Mouse (Mus musculus): ENCODE data around the gene 1700021F05Rik. TPM values are rescaled to one million over a fixed set of nuclear protein-coding genes. Genes with fewer than 3 reads are reported as not detected.

Gene 1700021F05Rik
- polyA plus RNA-seq, 1 experiment from 2014 or later: 74.3 TPM

DNA sequence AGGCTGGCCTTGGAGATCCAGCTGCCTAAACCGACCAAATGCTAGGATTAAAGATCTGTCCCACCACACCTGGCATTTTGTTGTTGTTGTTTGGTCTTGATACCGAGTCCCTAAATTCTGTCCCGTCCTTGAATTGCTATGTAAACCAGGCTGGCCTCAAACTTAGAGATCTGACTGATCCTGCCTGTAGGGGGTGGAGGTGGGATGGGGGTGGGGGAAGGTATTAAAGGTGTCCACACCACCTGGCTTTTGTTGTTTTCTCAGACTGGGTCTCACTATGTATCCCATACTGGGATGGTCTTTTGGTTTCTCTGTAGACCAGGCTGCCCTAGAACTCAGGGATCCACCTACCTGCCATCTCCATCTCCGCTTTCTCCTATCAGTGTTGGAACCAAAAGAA lies 59.6 kb downstream of the 1700021F05Rik start:
- H3K4me1 ChIP-seq (ENCODE audit: control insufficient read depth, insufficient read depth, low read length): peaks cover 27% of the 10 kb centered on the region
- ATAC-seq: no peak
- no peaks in the 10 kb centered on the region for H3K27me3 ChIP-seq (replicated peaks; ENCODE audit: control insufficient read depth, insufficient read depth, low read length)
- 40% methylated on average over 4 of the region's 4 CpGs for WGBS
- H3K27ac ChIP-seq (ENCODE audit: low read depth, low read length): no peak overlapping the region
- H3K9me3 ChIP-seq (replicated peaks; ENCODE audit: control insufficient read depth, low read length): no peaks in the 10 kb centered on the region
- DNase-seq (ENCODE audit: low spot score): no peak
- H3K4me2 ChIP-seq (ENCODE audit: low read length): peak overlapping the region; percentile 93; the same call in 1 of the 2 replicates
- H3K36me3 ChIP-seq (ENCODE audit: control insufficient read depth, insufficient read depth, low read length): no peaks in the 10 kb centered on the region
- no peak overlapping the region for H3K4me3 ChIP-seq (ENCODE audit: low read depth, low read length)
- no peak overlapping the region for H3K9ac ChIP-seq (ENCODE audit: low read length)

DNA sequence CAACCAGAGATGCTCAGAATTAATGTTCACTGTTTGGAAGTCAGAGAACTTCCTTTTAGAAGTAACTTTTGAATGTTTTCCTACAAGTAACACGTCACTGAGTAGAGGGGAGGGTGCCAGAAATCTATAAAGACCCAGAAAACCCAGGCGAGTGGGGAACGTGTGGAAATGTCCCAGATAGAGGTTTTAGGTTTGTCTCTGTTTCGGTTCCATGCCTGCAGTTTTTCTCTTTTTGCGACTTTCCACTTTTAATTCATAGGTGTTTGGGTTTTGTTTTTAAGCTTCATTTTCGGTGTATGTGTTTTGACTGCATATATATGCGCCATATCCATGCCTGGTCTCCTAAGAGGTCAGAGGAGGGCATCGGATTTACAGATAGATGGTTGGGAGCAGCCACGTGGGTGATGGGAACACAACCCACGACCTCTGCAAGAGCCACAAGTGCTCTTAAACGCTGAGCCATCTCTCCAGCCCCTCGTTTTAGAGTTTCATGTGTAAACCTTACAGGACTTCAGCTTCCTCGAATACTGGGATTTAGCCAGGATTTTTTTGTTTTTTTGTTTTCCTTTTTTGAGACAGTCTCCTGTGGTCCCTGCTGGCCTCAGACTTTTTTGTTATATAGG lies 60.5 kb downstream of the 1700021F05Rik start:
- ATAC-seq (no peak), DNase-seq (ENCODE audit: low spot score) (no peak)
- Histone ChIP-seq H3K9ac (ENCODE audit: low read length) (peak overlapping the region; percentile 97), H3K4me2 (ENCODE audit: low read length) (peak overlapping the region; percentile 93), H3K9me3 (replicated peaks; ENCODE audit: control insufficient read depth, low read length) (no peaks in the 10 kb centered on the region), H3K36me3 (ENCODE audit: control insufficient read depth, insufficient read depth, low read length) (no peaks in the 10 kb centered on the region), H3K27ac (ENCODE audit: low read depth, low read length) (peak overlapping the region; percentile 98; the same call in 1 of the 2 replicates), H3K27me3 (replicated peaks; ENCODE audit: control insufficient read depth, insufficient read depth, low read length) (no peaks in the 10 kb centered on the region), H3K4me1 (ENCODE audit: control insufficient read depth, insufficient read depth, low read length) (peaks cover 27% of the 10 kb centered on the region), H3K4me3 (ENCODE audit: low read depth, low read length) (peak overlapping the region; percentile 74)
- 2% methylated on average over 13 of the region's 13 CpGs for WGBS

DNA sequence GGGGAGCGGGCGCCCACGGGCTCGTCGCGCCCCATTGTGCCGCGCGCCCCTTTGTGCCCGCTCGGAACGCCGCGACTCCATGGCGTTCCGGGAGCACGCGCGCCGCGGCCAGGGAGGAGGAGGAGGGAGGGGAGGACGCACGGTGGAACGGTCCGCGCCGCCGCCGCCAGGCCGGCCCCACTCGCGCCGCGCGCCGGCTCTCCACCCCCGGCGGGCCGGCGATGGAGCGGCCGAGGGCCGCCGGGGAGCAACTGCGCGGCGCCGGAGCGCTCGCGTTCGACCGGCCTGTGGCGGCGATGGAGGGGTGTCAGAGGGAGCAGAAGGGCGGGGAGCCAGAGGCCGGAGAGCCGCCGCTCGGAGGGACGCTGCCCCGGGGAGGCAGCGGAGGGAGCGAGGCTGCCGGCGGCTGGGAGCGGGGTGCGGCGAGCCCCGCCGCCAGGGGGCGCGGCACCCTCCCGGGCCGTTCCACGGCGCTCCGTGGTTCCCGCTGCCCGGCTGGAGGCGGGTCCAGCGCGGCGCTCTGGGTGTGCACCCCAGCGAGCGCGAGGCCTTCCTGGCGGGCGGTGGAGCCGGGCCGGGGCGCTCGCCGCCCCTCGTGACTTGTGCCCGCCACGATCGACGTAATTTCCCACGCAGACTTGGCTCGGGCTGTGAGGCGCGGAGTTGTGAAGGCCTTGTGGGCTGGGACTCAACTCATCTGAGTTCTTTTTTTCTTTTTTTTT lies 61.2 kb downstream of the 1700021F05Rik start:
- under 1% methylated on average over 84 of the region's 103 CpGs for WGBS
- DNase-seq (ENCODE audit: low spot score): peak; percentile 82

DNA sequence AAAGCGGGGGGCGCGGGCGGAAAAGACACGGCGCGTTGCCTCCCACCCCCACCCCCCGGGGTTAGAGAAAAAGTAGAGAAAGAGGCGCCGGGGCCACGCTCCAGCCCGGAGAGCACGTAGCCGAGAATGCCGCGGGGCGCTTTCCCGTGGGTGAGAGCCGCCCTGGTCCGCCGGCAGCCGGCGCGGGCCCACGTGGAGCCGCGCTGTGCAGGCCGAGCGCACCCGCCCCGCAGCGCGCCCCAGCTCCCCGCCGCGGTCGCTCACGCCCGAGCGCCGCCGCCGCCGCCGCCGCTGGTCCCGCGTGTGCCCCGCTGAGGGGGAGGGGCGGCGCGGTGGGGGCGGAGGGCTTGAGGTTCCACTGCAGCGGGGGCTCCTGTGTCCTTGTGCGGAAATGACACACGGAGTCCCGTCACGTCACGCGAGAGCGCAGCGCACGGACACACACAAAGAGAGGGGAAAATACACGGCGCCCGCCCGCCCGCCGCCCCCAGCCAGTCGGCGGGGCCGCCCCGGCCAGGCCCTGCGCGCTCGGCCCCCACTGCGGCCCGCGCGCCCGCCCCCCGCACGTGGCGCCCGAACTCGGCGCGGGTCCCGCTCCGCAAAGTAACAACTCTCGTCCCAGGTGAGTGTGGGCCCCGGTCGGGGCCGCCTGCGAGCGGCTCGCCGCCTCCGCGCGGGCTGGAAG lies 61.9 kb downstream of the 1700021F05Rik start, which contains the start of gene Bend3:
Gene Bend3 (plus strand): TSS at position 81 of the 685 bp plus-strand sequence.
- Histone ChIP-seq H3K9me3 (replicated peaks; ENCODE audit: control insufficient read depth, low read length) (no peaks in the 10 kb centered on the region), H3K4me1 (ENCODE audit: control insufficient read depth, insufficient read depth, low read length) (peaks cover 27% of the 10 kb centered on the region), H3K4me2 (ENCODE audit: low read length) (peak within 1 kb of the TSS; percentile 93), H3K4me3 (ENCODE audit: low read depth, low read length) (peak within 1 kb of the TSS; percentile 74), H3K27me3 (replicated peaks; ENCODE audit: control insufficient read depth, insufficient read depth, low read length) (no peaks in the 10 kb centered on the region), H3K9ac (ENCODE audit: low read length) (peak within 1 kb of the TSS; percentile 97), H3K36me3 (ENCODE audit: control insufficient read depth, insufficient read depth, low read length) (no peaks in the 10 kb centered on the region), H3K27ac (ENCODE audit: low read depth, low read length) (peak within 1 kb of the TSS; percentile 98)
- DNase-seq (ENCODE audit: low spot score) (peak; percentile 73), ATAC-seq (peak; percentile 63)
- under 1% methylated on average over 55 of the region's 101 CpGs for WGBS

More for the DNA sequence above, 61.2 kb downstream of the 1700021F05Rik start:
- no peaks in the 10 kb centered on the region for H3K27me3 ChIP-seq (replicated peaks; ENCODE audit: control insufficient read depth, insufficient read depth, low read length)
- peak overlapping the region; percentile 74 for H3K4me3 ChIP-seq (ENCODE audit: low read depth, low read length)
- peaks cover 27% of the 10 kb centered on the region for H3K4me1 ChIP-seq (ENCODE audit: control insufficient read depth, insufficient read depth, low read length)
- H3K27ac ChIP-seq (ENCODE audit: low read depth, low read length): peak overlapping the region; percentile 98
- H3K9me3 ChIP-seq (replicated peaks; ENCODE audit: control insufficient read depth, low read length): no peaks in the 10 kb centered on the region
- H3K36me3 ChIP-seq (ENCODE audit: control insufficient read depth, insufficient read depth, low read length): no peaks in the 10 kb centered on the region
- peak; percentile 75 for ATAC-seq
- H3K9ac ChIP-seq (ENCODE audit: low read length): peak overlapping the region; percentile 97
- H3K4me2 ChIP-seq (ENCODE audit: low read length): peak overlapping the region; percentile 93

DNA sequence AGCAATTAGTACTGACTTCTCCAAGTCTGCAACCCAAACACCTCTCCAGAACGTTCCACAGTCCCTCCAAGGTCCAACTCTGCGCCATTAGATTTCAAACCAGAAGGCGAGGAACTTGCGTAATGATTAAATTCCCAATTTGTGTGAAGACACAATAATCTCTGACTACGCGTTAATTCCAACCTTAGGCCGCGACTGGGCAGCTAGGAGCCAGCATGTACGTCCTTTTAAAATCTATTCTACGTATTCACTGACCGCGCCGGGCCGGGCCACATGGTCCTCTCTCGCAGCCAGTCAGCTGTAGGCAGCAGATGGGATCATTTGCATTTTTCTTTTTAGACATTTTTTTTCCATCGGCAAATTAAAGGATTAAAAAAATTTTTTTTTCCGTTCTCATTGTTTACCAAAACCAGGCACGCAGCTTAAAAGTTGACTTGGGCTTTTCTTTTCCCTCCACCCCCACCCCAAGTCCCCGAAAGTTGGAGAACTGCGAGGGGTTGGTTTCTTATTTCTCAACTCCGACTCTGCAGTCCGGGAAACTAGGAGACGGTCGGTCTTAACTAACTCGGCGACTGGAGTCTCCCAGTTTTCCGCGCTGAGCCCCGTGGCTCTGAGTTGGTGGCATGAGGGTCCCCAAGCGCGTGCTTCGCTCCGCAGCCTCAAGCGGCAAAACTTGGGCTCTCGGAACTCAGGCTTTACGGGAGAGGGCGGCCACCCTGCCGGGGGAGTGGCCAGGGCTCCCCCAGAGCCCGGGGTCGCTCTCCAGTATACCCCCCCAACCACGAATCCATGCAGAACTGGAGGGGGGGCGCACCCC lies 62.7 kb downstream of the 1700021F05Rik start:
- DNase-seq (ENCODE audit: low spot score) (peak; percentile 80), ATAC-seq (peak; percentile 43)
- Histone ChIP-seq H3K4me3 (ENCODE audit: low read depth, low read length) (peak overlapping the region; percentile 74), H3K36me3 (ENCODE audit: control insufficient read depth, insufficient read depth, low read length) (no peaks in the 10 kb centered on the region), H3K9ac (ENCODE audit: low read length) (peak overlapping the region; percentile 97), H3K27me3 (replicated peaks; ENCODE audit: control insufficient read depth, insufficient read depth, low read length) (no peaks in the 10 kb centered on the region), H3K27ac (ENCODE audit: low read depth, low read length) (peak overlapping the region; percentile 98), H3K9me3 (replicated peaks; ENCODE audit: control insufficient read depth, low read length) (no peaks in the 10 kb centered on the region), H3K4me1 (ENCODE audit: control insufficient read depth, insufficient read depth, low read length) (peaks cover 21% of the 10 kb centered on the region), H3K4me2 (ENCODE audit: low read length) (peak overlapping the region; percentile 93)
- under 1% methylated on average over 42 of the region's 42 CpGs for WGBS

DNA sequence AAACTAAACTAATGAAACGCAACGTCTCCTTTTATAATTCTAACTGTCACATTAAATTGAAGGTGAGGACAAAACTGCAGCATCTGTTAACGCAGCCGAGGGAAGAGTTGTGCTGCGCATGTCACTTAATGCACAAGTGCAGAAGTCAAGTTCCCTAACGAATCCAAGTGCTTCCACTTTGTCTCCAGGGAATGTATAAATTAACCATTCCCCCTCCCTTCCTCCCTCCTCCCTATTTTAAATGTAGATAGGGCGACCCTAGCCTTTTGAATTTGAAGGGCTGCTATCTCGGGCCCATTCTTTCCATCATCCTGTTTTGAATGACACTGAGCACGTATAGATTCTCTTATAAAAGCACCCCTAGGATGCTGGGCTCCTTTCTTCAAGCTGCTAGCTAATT lies 63.3 kb downstream of the 1700021F05Rik start:
- H3K27me3 ChIP-seq (replicated peaks; ENCODE audit: control insufficient read depth, insufficient read depth, low read length): no peaks in the 10 kb centered on the region
- 5% methylated on average over 9 of the region's 9 CpGs for WGBS
- H3K4me3 ChIP-seq (ENCODE audit: low read depth, low read length): peak overlapping the region; percentile 74
- H3K36me3 ChIP-seq (ENCODE audit: control insufficient read depth, insufficient read depth, low read length): no peaks in the 10 kb centered on the region
- ATAC-seq (no peak), DNase-seq (ENCODE audit: low spot score) (peak; percentile 66)
- peaks cover 21% of the 10 kb centered on the region for H3K4me1 ChIP-seq (ENCODE audit: control insufficient read depth, insufficient read depth, low read length)
- peak overlapping the region; percentile 97 for H3K9ac ChIP-seq (ENCODE audit: low read length)
- peak overlapping the region; percentile 98 for H3K27ac ChIP-seq (ENCODE audit: low read depth, low read length)
- no peaks in the 10 kb centered on the region for H3K9me3 ChIP-seq (replicated peaks; ENCODE audit: control insufficient read depth, low read length)
- H3K4me2 ChIP-seq (ENCODE audit: low read length): peak overlapping the region; percentile 93

DNA sequence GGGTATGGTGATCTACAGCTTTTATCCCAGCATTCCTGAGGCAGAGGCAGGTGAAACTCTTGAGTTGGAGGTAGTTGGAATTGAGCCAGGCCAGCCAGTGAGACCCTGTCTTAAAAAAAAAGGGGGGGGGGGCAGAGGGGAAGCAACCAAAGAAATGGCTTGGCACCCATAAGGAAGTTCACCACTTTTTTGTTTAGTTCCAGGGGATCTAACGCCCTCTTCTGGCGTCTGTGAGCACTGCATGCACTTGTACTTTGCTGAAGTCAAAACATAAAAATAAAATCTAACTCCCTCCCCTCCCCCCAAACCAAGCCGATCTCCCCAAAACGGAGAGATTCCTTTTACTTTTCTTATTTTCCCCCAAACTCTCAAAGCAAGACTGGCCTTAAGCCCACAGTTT lies 65.4 kb downstream of the 1700021F05Rik start:
- Histone ChIP-seq H3K27me3 (replicated peaks; ENCODE audit: control insufficient read depth, insufficient read depth, low read length) (no peaks in the 10 kb centered on the region), H3K27ac (ENCODE audit: low read depth, low read length) (no peak overlapping the region), H3K4me3 (ENCODE audit: low read depth, low read length) (no peak overlapping the region), H3K36me3 (ENCODE audit: control insufficient read depth, insufficient read depth, low read length) (no peaks in the 10 kb centered on the region), H3K9me3 (replicated peaks; ENCODE audit: control insufficient read depth, low read length) (no peaks in the 10 kb centered on the region), H3K4me1 (ENCODE audit: control insufficient read depth, insufficient read depth, low read length) (peaks cover 10% of the 10 kb centered on the region), H3K9ac (ENCODE audit: low read length) (no peak overlapping the region), H3K4me2 (ENCODE audit: low read length) (no peak overlapping the region)
- WGBS: 55% methylated on average over 4 of the region's 4 CpGs
- ATAC-seq: no peak
- DNase-seq (ENCODE audit: low spot score): no peak
